Mouse (Mus musculus) heart, adult 2 months (tissue): Measurements from ENCODE around the gene Adam11. TPM values are rescaled to one million over a fixed set of nuclear protein-coding genes. Genes with fewer than 3 reads are reported as not detected.

Experiments
- DNase-seq, 2 experiments: peaks; one replicate each; pipeline ENCODE4 v3.0.0; 2021
- H3K27ac ChIP-seq: fragments of 200-600 bp; 2 replicates; pipeline ENCODE4 v1.8.1; 2022
- H3K27me3 ChIP-seq: fragments of 200-500 bp; 2 replicates; pipeline ENCODE4 v1.6.1; 2012; ENCODE audit warnings: mild to moderate bottlenecking, low read length, inconsistent platforms, mixed read lengths; ENCODE audit not compliant: control insufficient read depth, insufficient read depth
- H3K36me3 ChIP-seq: fragments of 200-500 bp; 2 replicates; pipeline ENCODE4 v1.6.1; 2012; ENCODE audit warnings: low read length, inconsistent platforms; ENCODE audit not compliant: control insufficient read depth, insufficient read depth
- H3K4me1 ChIP-seq: fragments of 200-500 bp; 2 replicates; pipeline ENCODE4 v1.6.1; 2011; ENCODE audit warnings: low read length; ENCODE audit not compliant: control insufficient read depth, insufficient read depth
- H3K4me3 ChIP-seq: fragments of 200-600 bp; 2 replicates; pipeline ENCODE4 v1.8.1; 2022
- H3K79me2 ChIP-seq: fragments of 200-500 bp; replicated peaks from 2 replicates; pipeline ENCODE4 v1.6.1; 2012; ENCODE audit warnings: mild to moderate bottlenecking, inconsistent platforms, low read length, moderate library complexity, mixed read lengths; ENCODE audit not compliant: control insufficient read depth, insufficient read depth
- H3K9ac ChIP-seq: fragments of 200-500 bp; 2 replicates; pipeline ENCODE4 v1.6.1; 2012; ENCODE audit warnings: low read depth, mild to moderate bottlenecking, control low read depth, inconsistent platforms, low read length, mixed read lengths
- CTCF ChIP-seq: fragments of 200-600 bp; IDR thresholded peaks from 2 replicates; pipeline ENCODE4 v1.8.1; 2022; ENCODE audit warnings: antibody characterized with exemption, mild to moderate bottlenecking, moderate library complexity
- EP300 ChIP-seq: fragments of 200-500 bp; IDR thresholded peaks from 2 replicates; pipeline ENCODE4 v1.6.1; 2011; ENCODE audit warnings: low read depth, low read length, control low read depth; ENCODE audit not compliant: insufficient read depth
- POLR2A ChIP-seq: fragments of 200-500 bp; IDR thresholded peaks from 2 replicates; pipeline ENCODE4 v1.6.1; 2011; ENCODE audit warnings: mild to moderate bottlenecking, low read depth, low read length, control low read depth; ENCODE audit not compliant: insufficient read depth
- WGBS: fragments of 180-500 bp; shearing (Covaris S2); methylation state at CpG from one replicate; pipeline ENCODE4 v1.1.7; 2018; 5-methylcytosine and 5-hydroxymethylcytosine counted together
- intact Hi-C: fragments of 180-260 bp; cut with DNase I; formaldehyde crosslinking; loops from one replicate; pipeline ENCODE4 v1.15.1; 2025
- polyA plus RNA-seq: library from polyadenylated mRNA; depleted of rRNA; stranded (reverse); fragments of >200 nt; gene quantifications from 2 replicates; pipeline ENCODE4 v1.2.3, GENCODE M21; 2012; rRNA removed
- total RNA-seq, 2 experiments: library from RNA; stranded (reverse); gene quantifications; 2 replicates each; pipeline ENCODE4 v1.2.3; 2021

The Adam11 gene
- total and polyA plus RNA-seq, 3 experiments = 3.4 to 12.5 (median 4.9) TPM

DNA sequence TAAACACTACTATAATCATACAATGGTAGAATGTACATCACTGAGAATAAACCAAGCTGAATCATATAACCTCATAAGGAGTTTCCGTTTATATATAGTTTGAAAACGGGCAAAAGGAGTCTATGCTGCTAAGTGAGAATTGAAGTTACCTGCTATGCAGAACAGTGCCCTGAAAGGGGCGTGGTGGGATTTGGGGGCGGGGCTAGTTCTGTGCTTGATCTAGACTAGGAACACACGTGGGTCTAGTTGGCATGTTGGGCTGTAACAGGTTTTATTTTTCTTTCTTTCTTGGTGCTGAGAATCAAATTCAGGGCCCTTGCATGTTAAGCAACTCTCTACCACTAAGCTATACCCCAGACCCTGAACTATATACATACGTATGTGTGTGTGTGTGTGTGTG, 60.0 kb downstream of the Adam11 start:
- no peaks in the 10 kb centered on the region; the same call in 1 of the 2 replicates for H3K79me2 ChIP-seq
- no peak for DNase-seq
- WGBS = 64% methylated on average over 6 of the region's 6 CpGs
- no peak overlapping the region for H3K4me3 ChIP-seq
- H3K27ac ChIP-seq = no peak overlapping the region
- TF ChIP-seq CTCF = no peak
- TF ChIP-seq EP300 = no peak
- no peak for TF ChIP-seq POLR2A
- intact Hi-C loops = no loop called here
- H3K36me3 ChIP-seq = peaks cover 4% of the 10 kb centered on the region; the same call in 1 of the 2 replicates
- H3K9ac ChIP-seq = no peak overlapping the region
- 0 out of 2 replicates have a peak, but pooled peaks cover 1% of the 10 kb centered on the region for H3K27me3 ChIP-seq
- peaks cover 2% of the 10 kb centered on the region for H3K4me1 ChIP-seq

DNA sequence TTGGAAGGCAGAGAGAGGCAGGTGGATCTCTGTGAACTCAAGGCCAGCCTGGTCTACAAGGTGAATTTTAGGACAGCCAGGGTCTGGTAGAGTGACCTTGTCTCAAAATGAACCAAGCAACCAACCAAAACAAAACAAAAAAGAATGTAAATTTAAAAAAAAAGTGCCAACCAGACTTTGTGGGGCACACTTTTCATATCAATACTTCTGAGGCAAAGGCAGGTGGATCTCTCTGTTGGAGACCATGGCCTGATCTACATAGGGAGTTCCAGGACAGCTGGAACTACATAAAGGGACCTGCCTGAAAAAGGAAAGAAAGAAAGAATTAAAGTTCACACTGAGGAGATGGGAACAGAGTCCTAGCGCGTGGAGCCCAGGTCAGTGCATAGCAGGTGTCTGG, 65.2 kb downstream of the Adam11 start:
- no peaks in the 10 kb centered on the region for H3K36me3 ChIP-seq
- H3K9ac ChIP-seq = no peak overlapping the region
- H3K27ac ChIP-seq = no peak overlapping the region
- intact Hi-C loops = no loop called here
- no peaks in the 10 kb centered on the region for H3K4me1 ChIP-seq
- 92% methylated on average over 2 of the region's 2 CpGs for WGBS
- DNase-seq = no peak
- TF ChIP-seq POLR2A (no peak), CTCF (no peak), EP300 (no peak)
- H3K4me3 ChIP-seq = no peak overlapping the region
- 0 out of 2 replicates have a peak, but pooled peaks cover 1% of the 10 kb centered on the region for H3K27me3 ChIP-seq
- H3K79me2 ChIP-seq = no peaks in the 10 kb centered on the region

DNA sequence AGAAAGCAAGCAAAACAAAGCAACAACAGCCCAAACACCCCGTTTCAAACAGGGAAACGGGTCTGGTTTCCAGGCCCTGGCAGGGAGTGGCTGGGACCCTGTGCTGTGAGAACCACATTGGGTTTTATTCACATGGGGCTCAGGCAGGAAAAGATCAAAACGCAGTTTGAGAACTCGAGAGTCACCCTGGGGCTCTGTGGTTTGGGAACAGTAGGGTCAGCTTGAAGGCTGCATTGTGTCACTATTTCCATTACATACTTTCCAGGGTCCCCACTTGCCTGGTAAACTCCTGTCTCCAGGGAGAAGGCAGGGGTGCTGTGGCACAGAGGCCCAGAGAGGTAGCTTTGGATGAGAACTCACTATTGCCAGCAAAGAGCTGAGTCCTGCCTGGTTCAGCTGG, 65.9 kb downstream of the Adam11 start:
- Histone ChIP-seq H3K4me1 (no peaks in the 10 kb centered on the region), H3K27ac (no peak overlapping the region; the same call in 1 of the 2 replicates), H3K4me3 (no peak overlapping the region), H3K9ac (no peak overlapping the region), H3K36me3 (no peaks in the 10 kb centered on the region), H3K27me3 (0 out of 2 replicates have a peak, but pooled peaks cover 1% of the 10 kb centered on the region), H3K79me2 (no peaks in the 10 kb centered on the region)
- DNase-seq = no peak
- TF ChIP-seq POLR2A (no peak), CTCF (no peak), EP300 (no peak)
- intact Hi-C loops = no loop called here
- 39% methylated on average over 4 of the region's 4 CpGs for WGBS

Other genes with a start within 250 kb of the Adam11 start
- gene Gpatch8, start 205.0 kb upstream of the Adam11 start, total RNA-seq = 10 to 100 TPM; 14.8 to 18.0 TPM
- gene Gpatch8, start 205.0 kb upstream of the Adam11 start, polyA plus RNA-seq = 11.7 and 16.8 TPM in 2 replicates
- 1 to 10 TPM; 1.2 to 1.5 TPM for gene Gm11627, start 182.0 kb upstream of the Adam11 start, total RNA-seq
- 4.0 and 4.9 TPM in 2 replicates for gene Gm11627, start 182.0 kb upstream of the Adam11 start, polyA plus RNA-seq
- gene Fzd2, start 157.0 kb upstream of the Adam11 start, total RNA-seq = 1 to 10 TPM; 2.6 to 2.8 TPM
- 7.2 and 10.0 TPM in 2 replicates for gene Fzd2, start 157.0 kb upstream of the Adam11 start, polyA plus RNA-seq
- gene Meioc, start 97.7 kb upstream of the Adam11 start, total RNA-seq = not detected
- gene Meioc, start 97.7 kb upstream of the Adam11 start, polyA plus RNA-seq = 0.09 TPM in 1 of 2 replicates, not detected in the other
- gene Ccdc43, start 63.7 kb upstream of the Adam11 start, total RNA-seq = 10 to 100 TPM; 21.0 to 22.8 TPM
- 6.8 and 12.2 TPM in 2 replicates for gene Ccdc43, start 63.7 kb upstream of the Adam11 start, polyA plus RNA-seq
- gene Gjc1, start 58.3 kb downstream of the Adam11 start, total RNA-seq = 10 to 100 TPM; 19.4 to 23.4 TPM
- gene Gjc1, start 58.3 kb downstream of the Adam11 start, polyA plus RNA-seq = 12.9 and 26.4 TPM in 2 replicates
- 10 to 100 TPM; 11.0 to 12.2 TPM for gene Higd1b, start 74.4 kb downstream of the Adam11 start, total RNA-seq
- 15.2 and 21.6 TPM in 2 replicates for gene Higd1b, start 74.4 kb downstream of the Adam11 start, polyA plus RNA-seq
- 10 to 100 TPM; 36.0 to 37.4 TPM for gene Eftud2, start 119.5 kb downstream of the Adam11 start, total RNA-seq
- 44.9 and 62.6 TPM in 2 replicates for gene Eftud2, start 119.5 kb downstream of the Adam11 start, polyA plus RNA-seq
- not detected for gene Ccdc103, start 119.8 kb downstream of the Adam11 start, total RNA-seq
- gene Ccdc103, start 119.8 kb downstream of the Adam11 start, polyA plus RNA-seq = 0.18 and 0.20 TPM in 2 replicates
- not detected for gene Fam187a, start 123.7 kb downstream of the Adam11 start, total RNA-seq
- gene Fam187a, start 123.7 kb downstream of the Adam11 start, polyA plus RNA-seq = not detected in 2 replicates
- gene Gfap, start 139.5 kb downstream of the Adam11 start, total RNA-seq = under 1 TPM; 0.08 to 0.30 TPM
- 0.18 TPM in 2 replicates for gene Gfap, start 139.5 kb downstream of the Adam11 start, polyA plus RNA-seq
- under 1 TPM; 0.10 to 0.32 TPM for gene Kif18b, start 163.7 kb downstream of the Adam11 start, total RNA-seq
- gene Kif18b, start 163.7 kb downstream of the Adam11 start, polyA plus RNA-seq = 0.18 and 0.32 TPM in 2 replicates
- gene C1ql1, start 185.2 kb downstream of the Adam11 start, total RNA-seq = not detected
- 0.10 TPM in 1 of 2 replicates, not detected in the other for gene C1ql1, start 185.2 kb downstream of the Adam11 start, polyA plus RNA-seq